Mouse (Mus musculus): ENCODE measurements at regions not wholly inside any gene's neighbourhood (a gene's known extent, or its start where the extent isn't known, plus 50 kb on each side); places are given as distances from the start of the nearest gene placed in this dataset.

DNA sequence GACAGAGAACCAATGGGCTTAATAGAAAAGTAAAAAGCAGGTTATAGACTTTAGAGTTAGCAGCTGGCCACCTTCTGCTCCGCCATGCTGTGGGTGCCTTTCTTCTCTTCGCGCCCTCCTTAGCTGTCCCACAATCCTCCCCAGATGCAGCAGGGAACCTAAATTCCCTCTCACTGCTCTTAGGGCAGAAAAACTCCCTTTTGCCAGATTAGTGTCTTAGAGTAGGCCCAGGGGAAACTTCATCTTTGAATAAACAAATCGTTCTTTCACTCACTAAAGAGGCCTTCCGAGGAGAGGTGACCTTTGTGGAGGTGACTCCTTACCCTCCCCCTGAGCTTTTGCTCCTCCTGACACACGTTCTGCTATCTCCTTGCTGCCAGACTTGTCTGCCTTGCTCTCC, 157.0 kb upstream of the Six2 start:
- no peak for DNase-seq (ENCODE audit: low spot score in 2 of 2)

DNA sequence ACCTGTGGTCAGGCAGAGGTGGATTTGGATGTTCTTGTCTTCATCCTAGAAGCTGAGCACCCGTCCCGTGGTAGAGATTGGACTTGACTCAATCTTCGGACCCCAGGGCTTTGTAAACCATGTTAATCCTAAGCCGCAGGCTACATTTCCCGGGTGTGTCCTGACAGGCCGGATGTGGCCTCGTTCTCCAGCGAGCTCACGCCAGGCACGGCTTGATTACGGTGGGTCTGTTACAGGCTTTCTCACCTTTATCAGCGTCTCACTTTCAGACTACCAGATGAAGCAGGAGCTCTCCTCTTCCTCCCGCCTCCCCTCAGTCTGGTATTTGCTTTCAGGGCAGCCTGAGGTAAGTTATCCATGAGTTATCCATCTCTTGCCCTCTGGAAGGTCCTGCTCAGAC, 156.4 kb upstream of the Six2 start:
- no peak for DNase-seq (ENCODE audit: low spot score in 2 of 2)

DNA sequence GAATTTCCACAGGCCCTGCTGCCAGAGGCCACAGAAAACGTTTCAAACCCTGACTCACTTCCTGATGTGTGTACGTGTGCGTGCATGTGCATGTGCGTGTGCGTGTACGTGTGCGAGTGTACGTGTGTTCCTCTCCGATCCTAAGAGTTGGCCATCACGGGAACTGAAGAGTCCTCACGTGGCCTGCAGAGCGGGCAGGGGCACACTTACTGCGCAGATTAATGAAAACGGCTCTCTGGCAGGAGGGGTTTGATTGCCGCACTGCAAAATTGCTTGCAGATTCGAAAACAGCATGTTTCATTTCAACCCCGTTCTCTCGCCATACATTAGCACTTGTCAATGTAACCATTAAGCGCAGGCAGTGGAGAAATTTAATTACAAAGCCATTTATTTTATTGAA, 135.0 kb upstream of the Six2 start:
- no peak for DNase-seq (ENCODE audit: low spot score in 2 of 2)

DNA sequence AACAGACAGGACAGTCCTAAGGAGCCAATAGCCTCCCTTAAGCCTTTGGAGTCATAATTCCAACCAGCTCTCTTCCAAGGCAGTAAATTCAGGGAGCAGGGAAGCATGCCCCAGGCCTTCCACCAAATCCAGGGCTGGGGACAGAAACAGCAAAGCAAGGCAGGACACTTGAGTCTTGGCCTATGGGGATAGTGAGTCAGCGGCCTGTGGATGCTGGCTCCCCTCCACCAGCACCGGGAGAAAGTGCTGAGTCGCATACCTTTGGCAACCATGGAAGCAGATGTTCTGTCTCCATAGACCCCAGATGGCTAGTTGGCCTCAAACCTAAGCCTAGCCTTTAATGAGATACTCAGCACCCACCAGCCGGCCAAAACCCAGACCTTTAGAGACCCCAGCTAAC, 133.8 kb upstream of the Six2 start:
- no peak for DNase-seq (ENCODE audit: low spot score in 2 of 2)

DNA sequence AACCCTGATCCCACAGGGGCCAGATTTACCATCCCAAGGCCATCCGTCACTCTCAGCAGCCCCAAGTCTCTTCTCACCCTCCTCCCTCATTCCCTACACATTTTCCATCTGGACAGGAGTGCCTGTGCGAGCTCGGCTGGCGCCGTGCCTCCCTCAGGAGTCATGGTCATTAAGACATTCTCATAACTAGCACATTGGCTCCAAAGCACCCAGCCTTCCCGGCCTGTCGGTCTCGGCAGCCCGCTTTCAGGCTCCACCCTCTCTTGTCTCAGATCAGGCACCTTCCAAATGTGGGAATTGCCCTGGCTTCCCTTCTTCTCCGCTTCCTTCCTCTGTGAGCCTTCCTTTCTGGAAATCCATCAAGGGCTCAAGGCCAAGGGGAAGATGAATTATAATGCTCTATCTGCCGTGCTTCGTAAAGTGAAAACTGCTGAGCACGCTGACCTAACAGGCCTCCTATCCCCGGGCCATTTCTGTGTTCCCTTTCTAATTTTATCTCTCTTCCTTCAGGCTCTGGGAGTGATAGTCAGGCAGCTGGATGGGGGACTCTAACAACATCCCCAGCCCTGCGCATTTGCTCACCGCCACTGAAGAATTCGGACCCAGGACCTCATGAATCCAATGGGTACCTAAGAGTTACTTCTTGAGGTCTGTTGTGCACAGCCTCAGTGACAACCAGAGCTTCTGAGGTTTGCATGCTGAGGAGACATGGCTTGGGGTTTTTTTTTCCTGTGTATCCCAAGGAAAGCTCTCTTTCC, 130.2 kb upstream of the Six2 start:
- no peak for DNase-seq (ENCODE audit: low spot score in 2 of 2)

DNA sequence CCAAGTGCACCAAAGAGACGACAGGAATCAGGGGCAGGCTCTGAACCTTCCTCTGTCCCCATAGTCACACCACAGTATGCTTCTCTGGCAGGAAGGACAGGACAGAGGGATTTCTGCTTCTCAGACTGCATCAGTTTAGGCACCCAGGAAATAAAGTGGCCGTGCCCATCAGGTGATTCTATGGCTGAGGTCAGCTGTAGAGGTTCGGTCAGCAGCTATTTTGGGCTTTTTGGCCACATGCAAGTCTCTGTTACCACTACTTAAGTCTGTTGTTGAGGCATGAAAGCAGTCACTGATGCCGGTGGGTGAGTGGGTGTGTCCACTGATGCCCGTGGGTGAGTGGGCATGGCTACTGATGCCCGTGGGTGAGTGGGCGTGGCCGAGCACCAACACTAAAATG, 128.4 kb upstream of the Six2 start:
- DNase-seq (ENCODE audit: low spot score in 2 of 2): no peak

DNA sequence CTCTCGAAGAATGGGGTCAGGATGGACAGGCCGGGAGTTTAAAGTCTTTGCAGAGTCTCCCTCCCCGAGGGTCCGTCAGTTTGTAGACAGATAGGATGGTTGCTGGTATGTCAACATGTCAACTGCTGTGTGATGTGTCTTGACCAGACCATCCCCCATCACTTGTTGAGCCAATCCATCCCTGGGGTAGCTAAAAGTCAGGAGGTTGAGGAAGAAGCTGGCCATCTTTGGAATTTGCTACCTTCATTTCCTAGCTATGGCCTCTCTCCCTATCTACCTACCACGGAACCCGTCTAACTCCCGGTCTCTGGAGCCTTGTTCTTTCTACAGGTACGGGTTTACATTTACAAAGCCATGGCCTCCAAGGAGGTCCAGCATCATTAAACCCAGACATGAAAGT, 128.0 kb upstream of the Six2 start:
- DNase-seq (ENCODE audit: low spot score in 2 of 2): no peak

DNA sequence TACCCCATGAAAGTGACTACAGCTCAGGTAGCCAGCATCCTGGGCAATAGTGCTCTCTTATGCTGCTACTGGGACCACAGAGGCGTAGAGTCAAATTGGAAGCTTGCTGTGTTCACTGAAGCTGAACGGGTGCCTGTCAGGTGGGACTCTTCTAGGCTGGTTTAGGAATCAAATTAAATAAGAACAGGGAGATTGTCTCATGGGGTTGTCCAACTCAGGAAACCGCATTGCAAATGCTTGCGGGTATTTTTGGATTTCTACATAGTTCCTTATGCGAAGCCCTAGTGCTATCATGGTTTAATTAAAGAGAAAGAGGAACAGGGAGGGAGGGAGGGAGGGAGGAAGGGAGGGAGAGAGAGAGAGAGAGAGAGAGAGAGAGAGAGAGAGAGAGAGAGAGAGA, 120.5 kb upstream of the Six2 start:
- DNase-seq (ENCODE audit: low spot score in 2 of 2): no peak

DNA sequence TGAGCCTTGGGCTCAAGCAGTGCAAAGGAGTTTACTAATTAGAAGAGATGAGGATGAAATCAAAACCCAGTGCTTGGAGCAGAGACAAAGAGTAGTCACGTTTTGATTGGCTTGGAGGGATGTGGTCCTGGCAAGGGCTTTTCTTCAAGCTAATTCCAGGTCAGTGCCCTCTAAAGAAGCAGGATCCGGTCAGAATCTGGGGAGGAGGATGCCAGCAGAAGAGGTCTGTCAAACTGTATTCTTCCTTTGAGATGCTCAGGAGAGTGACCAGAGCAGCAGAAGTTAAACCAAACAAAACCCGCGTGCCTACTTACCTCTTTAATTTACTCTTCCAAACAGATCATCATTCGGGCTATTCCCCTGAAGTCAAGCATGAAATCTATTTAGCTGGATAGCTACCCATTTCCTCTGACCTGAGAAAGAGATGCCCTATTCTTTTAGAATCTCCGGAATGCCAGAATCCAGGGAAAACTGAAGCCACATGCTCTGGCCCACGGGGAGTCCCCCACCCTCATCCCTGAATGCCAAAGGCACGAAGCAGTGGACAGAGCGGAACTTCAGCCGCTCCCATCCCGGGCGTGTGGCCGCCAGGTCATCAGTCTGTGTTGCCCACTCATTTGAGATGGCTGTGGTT, 117.8 kb upstream of the Six2 start:
- no peak for DNase-seq (ENCODE audit: low spot score in 2 of 2)

DNA sequence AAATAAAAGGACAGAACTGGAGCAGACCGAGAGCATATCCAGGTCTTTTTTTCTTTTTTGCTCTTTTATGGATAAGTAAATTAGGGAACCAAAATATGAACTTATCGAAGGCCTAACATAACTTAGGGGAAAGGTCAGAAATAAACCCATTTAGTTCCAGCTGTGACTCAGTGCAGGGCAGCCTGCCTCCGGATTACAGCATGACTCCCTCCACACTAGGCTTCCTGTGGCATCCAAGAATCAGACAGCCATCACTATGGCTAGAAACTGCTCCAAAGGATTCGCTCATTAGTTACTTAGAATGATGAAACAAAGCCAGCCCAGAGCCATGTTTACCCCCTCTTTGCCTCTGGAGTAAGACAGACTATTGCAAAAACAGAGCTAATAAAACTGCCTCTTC, 116.6 kb upstream of the Six2 start:
- no peak for DNase-seq (ENCODE audit: low spot score in 2 of 2)

DNA sequence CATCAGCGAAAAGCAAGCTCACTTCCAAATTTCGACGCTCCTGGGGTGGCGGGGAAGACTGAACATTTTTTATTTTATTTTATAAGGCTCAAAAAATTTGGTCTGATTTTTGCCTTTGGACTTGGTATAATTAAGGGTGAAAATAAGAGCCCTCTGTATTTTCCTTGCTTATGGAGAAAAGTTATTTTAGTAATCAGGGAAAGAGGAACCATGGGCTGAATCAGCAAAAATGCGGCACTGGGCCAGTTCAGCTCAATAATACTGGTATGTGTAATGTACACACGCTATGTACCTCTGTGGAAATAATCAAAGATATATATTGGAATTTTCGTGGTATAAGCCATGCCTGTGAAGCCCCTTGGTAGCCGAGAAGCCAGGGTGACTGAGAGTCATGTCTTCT, 113.7 kb upstream of the Six2 start:
- DNase-seq (ENCODE audit: low spot score in 2 of 2): no peak

DNA sequence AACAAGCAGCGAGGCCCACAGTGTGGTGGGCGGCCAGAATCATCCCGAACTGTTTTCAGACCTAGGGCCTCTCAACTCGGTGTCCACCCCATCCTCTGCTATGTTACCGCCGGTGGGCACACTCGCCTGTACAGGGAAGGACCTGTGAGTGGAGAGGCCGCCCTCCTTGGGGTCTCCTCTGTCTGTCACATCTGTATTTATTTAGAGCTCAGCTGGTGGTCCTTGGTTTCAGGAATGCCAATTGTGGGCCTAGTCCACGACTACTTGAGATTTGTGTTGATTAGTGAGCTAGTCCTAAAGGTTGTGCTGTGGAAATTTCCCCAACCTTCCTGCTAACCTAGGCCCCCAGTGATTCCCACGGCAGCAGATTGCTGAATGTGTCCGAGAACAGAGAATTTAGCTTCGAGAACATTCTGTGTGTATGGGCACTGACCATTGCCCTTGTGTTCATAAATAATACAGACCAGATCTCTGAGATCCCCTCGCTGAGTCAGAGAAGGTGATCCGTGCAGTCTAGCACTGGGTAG, 113.1 kb upstream of the Six2 start:
- no peak for DNase-seq (ENCODE audit: low spot score in 2 of 2)

DNA sequence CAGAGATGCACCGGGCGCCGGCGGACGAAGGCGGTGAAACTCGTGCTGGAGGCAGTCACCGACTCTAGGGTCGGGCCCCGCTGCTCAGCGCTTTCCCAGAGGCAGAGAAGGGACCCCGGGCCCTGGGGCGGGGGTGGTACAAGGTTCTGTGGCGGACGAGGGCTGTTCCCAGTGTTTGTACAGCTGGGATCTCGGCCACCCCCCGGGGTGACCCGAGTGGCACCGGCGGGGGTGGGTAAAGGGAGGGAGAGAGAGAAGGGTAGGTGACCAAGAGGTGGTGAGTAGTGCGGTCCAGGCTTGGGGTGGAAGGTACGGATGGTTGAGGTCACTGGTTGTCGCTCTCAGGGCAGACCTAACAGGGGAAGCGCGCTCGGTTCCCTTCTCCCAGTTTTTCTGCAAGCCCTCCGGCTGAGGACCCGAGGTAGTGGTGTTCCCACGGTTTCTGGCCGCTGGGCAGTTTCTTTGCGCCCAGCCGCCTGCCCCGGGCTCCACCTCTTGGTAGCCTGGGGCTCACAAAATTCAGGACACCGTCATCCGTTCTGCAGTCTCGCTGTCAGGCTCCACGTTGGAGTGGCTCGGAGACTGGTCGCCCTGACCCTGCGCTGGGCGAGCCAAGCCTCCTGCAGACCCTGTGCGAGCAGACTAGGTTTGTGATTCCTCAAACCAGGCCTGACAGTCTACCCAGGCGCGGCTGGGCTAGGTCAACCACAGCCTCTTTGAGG, 112.4 kb upstream of the Six2 start:
- DNase-seq (ENCODE audit: low spot score in 2 of 2): no peak

DNA sequence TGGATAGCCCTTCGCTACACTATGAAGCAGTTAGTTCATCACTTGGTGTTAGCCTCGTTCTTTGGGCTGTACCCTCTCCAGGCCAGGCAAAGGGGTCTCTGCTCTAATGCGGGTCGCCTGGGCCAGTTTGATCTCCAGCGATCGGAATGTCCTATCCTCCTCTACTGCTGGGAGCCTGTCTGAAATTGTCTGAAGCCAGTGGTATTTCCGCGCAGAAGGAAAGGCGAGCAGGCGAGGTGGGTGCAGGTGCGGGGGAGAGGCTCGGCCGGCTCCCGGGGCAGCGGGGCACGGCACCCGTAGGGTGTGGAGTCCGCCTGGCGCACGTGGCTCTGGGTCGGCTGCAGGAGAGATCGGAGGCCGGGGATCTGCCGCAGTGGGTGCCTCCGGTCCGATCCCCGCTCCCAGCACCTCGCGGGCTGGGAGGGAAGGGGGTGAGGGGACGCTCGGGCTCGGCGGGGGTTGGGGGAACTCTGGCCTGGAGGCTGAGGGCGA, 111.8 kb upstream of the Six2 start:
- no peak for DNase-seq (ENCODE audit: low spot score in 2 of 2)

DNA sequence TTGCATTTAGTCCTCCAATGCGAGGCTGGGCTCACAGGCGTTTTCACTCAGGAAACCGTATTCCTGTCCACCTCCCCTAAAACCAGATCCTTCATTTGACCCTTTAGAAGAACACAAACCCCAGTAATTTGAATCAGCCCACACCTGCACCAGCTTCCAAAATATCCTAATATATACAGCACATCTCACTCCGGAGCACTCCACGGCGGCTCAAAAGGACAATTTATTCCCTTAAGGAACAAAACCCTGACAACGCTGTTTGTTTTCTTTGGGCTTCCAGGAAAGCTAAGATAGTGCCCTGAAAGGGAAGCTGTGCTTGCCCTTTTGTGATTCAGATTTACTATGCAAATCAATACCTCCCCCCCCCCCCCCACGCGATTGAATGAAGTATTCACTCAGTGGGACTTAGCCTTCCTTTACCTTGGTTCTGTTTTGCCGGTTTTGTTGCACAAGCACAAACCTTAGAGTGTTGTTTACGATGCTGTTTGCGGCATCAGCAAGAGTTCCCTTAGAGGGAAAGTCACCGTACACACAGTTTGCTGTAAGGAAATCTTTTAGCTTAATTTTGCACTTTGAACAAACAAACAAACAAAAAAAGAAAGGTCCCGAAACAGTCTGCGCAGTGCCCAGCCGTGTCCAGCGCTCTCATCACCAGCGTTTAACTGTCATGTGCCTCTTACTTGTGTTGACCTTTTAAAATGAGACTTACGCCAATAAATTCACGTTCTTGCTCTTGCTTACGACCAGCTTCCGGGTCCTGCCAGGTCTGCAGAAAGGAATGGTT, 111.2 kb upstream of the Six2 start:
- DNase-seq (ENCODE audit: low spot score in 2 of 2): no peak

DNA sequence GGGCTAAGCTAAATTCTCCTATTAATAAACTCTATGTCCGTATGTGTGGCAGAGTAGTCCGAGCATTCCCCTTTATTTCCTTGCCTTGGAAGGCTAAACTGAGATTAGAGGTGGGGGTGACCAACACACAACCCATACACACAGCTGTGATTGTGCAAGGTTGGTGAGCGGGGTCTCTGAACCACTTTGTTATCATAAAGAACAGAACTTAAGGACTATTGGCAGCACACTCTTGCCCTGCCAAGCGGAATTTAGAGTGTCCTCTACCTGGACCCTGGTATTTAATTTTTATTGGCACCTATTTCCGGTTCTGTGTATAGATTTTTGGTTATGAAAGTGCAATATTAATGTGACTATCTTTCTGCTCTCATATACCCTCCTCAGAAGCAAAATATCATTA, 109.7 kb upstream of the Six2 start:
- no peak for DNase-seq (ENCODE audit: low spot score in 2 of 2)

DNA sequence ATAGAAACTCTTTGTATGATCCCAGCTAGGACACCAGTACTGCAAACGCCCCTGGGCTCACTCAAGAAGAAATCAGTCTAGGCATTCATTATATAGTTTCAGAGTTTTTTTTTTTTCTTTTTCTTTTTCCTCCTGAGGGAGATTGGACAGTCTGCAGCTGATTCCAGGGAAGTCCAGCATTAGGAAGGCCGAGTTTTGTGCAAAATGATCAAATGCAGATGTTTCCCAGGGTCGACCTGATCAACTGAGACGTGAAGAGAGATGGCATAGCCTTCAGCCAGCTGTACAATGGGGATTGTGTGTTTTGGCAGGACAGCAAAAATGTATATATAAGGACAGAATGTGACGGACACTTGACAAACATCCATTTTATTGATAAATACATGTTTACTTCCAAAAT, 107.7 kb upstream of the Six2 start:
- no peak for DNase-seq (ENCODE audit: low spot score in 2 of 2)

DNA sequence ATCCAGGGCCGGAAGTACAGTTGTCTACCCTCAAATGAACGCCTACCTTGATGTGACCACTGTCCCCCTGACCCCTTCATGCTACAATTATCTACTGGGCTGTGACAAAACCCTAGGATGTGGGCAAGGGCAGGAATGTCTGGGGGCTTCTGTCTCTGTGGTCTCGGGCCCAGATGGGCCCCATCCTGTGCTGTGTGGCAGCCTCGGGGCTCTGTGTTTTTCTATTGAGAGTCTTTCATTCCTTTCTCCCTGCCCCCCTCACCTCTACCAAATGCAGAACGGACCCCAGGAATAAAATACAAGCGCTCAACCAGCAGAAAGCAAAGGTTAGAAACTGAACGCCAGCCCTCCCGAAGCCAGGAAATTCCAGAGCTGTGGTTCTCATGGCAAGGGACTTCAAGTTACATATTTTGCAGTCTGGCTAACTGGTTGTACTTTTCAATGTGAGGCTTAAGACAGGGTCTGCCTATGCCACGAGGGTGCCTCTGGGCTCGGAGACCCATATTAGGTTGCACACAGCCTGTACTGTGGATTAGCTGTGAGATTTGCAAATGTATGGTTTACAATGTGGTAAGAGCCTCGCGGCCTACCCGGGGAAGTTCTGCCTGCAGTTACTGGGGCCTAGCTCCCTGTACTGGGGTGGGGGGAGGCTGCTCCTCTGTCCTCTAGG, 97.7 kb upstream of the Six2 start:
- DNase-seq (ENCODE audit: low spot score in 2 of 2): no peak

DNA sequence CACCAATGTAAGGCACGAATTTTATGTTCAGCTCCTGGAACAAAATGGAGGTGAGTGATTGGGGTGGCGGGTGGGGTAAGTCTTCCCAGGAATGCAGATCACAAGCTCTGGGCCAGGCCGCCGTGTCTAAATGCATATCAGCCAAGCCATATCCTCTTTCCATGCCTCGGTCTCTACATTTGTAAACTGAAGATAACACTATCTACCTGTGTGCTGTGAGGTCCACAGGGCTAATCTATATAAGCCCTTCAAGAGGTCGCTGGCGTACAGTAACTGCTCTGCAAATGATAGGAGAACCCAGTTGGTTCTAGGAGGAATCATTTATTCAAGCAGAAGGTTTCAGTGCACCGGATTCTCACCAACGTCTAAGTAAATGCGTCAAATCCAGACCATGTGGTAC, 92.4 kb upstream of the Six2 start:
- DNase-seq (ENCODE audit: low spot score in 2 of 2): no peak

DNA sequence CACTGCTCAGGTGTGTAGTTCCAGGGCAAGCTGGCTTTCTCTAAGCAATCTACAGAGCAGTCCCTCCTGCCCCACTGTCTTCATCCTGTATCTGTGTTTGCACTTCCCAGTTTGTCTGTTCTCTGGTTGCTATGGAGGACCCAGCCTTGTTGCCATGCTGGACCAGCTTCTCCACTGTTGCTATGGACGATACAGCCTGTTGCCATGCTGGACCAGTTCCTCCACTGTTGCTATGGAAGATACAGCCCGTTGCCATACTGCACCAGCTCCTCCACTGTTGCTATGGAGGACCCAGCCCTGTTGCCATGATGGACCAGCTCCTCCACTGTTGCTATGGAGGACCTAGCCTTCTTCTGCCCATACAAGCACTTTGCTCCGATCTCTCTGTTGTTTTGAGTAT, 88.8 kb upstream of the Six2 start:
- DNase-seq (ENCODE audit: low spot score in 2 of 2): peak in 1 of 2 experiments; percentile 5

DNA sequence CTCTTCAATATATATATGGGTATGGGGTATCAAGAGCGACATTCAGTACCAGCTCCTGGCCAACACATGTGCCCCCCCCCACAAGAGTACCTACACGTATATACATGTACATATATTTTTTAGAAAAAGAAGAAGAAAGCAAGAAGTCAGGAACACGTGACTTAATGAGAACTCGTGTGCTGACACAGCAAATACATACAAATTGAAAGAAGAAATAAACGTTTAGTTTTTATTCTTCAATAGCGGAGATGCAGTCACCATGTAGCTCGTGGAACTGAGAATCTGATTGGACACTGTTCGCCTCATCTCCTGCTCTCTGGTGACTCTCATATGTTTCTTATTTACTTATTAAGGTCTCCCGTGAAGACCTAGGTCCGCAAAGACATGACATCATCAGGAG, 80.3 kb upstream of the Six2 start:
- no peak for DNase-seq (ENCODE audit: low spot score in 2 of 2)

Data from frontal cortex, postnatal 25 days (tissue).